36 mouse cellular contexts compared by ENCODE assay signal in genomic region chr8:43176766-43177486, GRCm38 (mm10). TPM values are rescaled to one million over a fixed set of nuclear protein-coding genes. Genes with fewer than 3 reads are reported as not detected.
DNase-seq lines count a peak whose midpoint lies in the region; ATAC-seq and TF ChIP-seq lines count a peak whose summit lies in the region.
"Had no signal": no experiment of that assay in that cellular context is flagged by ENCODE, and none has a peak within 500 bp of the region (broad histone marks: within the 10 kb centered on the region; RNA-seq: fewer than 3 reads in every experiment).

No protein-coding gene starts in this region.

- H3K36me3 ChIP-seq in lung, postnatal 0 days (ENCODE audit: insufficient read depth, low read length): no peaks in the 10 kb centered on the region
- no peaks in the 10 kb centered on the region for H3K36me3 ChIP-seq in midbrain, embryonic 11.5 days (ENCODE audit: control insufficient read depth, insufficient read depth, low read length)
- H3K36me3 ChIP-seq in midbrain, postnatal 0 days (ENCODE audit: insufficient read depth, low read length): no peaks in the 10 kb centered on the region
- H3K36me3 ChIP-seq: embryonic facial prominence, embryonic 10.5 days; embryonic facial prominence, embryonic 13.5 days; forebrain, embryonic 12.5 days; forebrain, embryonic 15.5 days; G1E; heart, embryonic 10.5 days; heart, embryonic 13.5 days; hindbrain, embryonic 12.5 days; hindbrain, embryonic 15.5 days had no signal

- H3K4me2 ChIP-seq in lung, postnatal 0 days (replicated peaks; ENCODE audit: low read depth, low read length): no peak overlapping the region
- H3K4me2 ChIP-seq in midbrain, embryonic 11.5 days: no peak overlapping the region
- no peak overlapping the region for H3K4me2 ChIP-seq in midbrain, postnatal 0 days (ENCODE audit: low read depth, low read length, poor library complexity, severe bottlenecking)
- H3K4me2 ChIP-seq: embryonic facial prominence, embryonic 13.5 days; forebrain, embryonic 12.5 days; forebrain, embryonic 15.5 days; heart, embryonic 13.5 days; hindbrain, embryonic 12.5 days; hindbrain, embryonic 15.5 days had no signal

- no peak overlapping the region for H3K27ac ChIP-seq in lung, postnatal 0 days (ENCODE audit: low read length)
- no peak overlapping the region for H3K27ac ChIP-seq in midbrain, embryonic 11.5 days (ENCODE audit: low read depth, low read length)
- no peak overlapping the region for H3K27ac ChIP-seq in midbrain, postnatal 0 days (ENCODE audit: low read depth, low read length)
- H3K27ac ChIP-seq: embryonic facial prominence, embryonic 10.5 days; embryonic facial prominence, embryonic 13.5 days; forebrain, embryonic 12.5 days; forebrain, embryonic 15.5 days; heart, adult 2 months; heart, embryonic 10.5 days; heart, embryonic 13.5 days; hindbrain, embryonic 12.5 days; hindbrain, embryonic 15.5 days had no signal

- no peaks in the 10 kb centered on the region for H3K27me3 ChIP-seq in lung, postnatal 0 days (replicated peaks; ENCODE audit: insufficient read depth, low read length)
- no peaks in the 10 kb centered on the region for H3K27me3 ChIP-seq in midbrain, embryonic 11.5 days (ENCODE audit: control insufficient read depth, insufficient read depth, low read length)
- no peaks in the 10 kb centered on the region for H3K27me3 ChIP-seq in midbrain, postnatal 0 days (ENCODE audit: insufficient read depth, low read length)
- H3K27me3 ChIP-seq: CH12.LX; embryonic facial prominence, embryonic 13.5 days; forebrain, embryonic 12.5 days; forebrain, embryonic 15.5 days; heart, embryonic 13.5 days; hindbrain, embryonic 12.5 days; hindbrain, embryonic 15.5 days; Patski had no signal

- peak; percentile 10 for DNase-seq in lung, postnatal 0 days (ENCODE audit: low spot score)
- DNase-seq in lung, adult 18-20 months: no peak
- peak; percentile 62 for DNase-seq in midbrain, embryonic 11.5 days (ENCODE audit: low spot score, missing footprints)
- no peak for DNase-seq in midbrain, postnatal 0 days (ENCODE audit: low spot score)
- DNase-seq in R1 (ENCODE audit: low read depth, low spot score): peak; percentile 67
- no peak for DNase-seq in left cerebral cortex, adult 8-10 months (ENCODE audit: low spot score in 2 of 2)
- no peak for DNase-seq in adrenal gland, postnatal 25 days
- DNase-seq: adrenal gland, postnatal 10 days; B cell, adult 2 months; cerebellum, adult 11 months; cerebellum, adult 2 months; cerebellum, adult 9-11 months; cerebellum, postnatal 25 days; gastrocnemius, postnatal 25 days; heart, adult 2 months had no signal

- TF ChIP-seq EP300 in lung, postnatal 0 days (IDR thresholded peaks at IDR 0.05): peak; percentile 74

- peak; percentile 38 for ATAC-seq in lung, postnatal 0 days
- ATAC-seq in midbrain, embryonic 11.5 days (ENCODE audit: low FRiP score): no peak
- no peak for ATAC-seq in midbrain, postnatal 0 days (ENCODE audit: low FRiP score)
- ATAC-seq: forebrain, embryonic 15.5 days; Patski had no signal

- H3K9ac ChIP-seq in lung, postnatal 0 days (replicated peaks; ENCODE audit: low read depth): no peak overlapping the region
- no peak overlapping the region for H3K9ac ChIP-seq in midbrain, embryonic 11.5 days (ENCODE audit: low read length)
- no peak overlapping the region for H3K9ac ChIP-seq in midbrain, postnatal 0 days (replicated peaks; ENCODE audit: low read length, poor library complexity, severe bottlenecking)
- H3K9ac ChIP-seq: embryonic facial prominence, embryonic 13.5 days; forebrain, embryonic 12.5 days; forebrain, embryonic 15.5 days; heart, embryonic 13.5 days; hindbrain, embryonic 12.5 days; hindbrain, embryonic 15.5 days had no signal

- WGBS in lung, postnatal 0 days: 80% methylated on average over 6 of the region's 6 CpGs
- WGBS in midbrain, embryonic 11.5 days: 91% methylated on average over 6 of the region's 6 CpGs
- WGBS in midbrain, postnatal 0 days: 89% methylated on average over 6 of the region's 6 CpGs

- no peak overlapping the region for H3K4me3 ChIP-seq in lung, postnatal 0 days (ENCODE audit: low read depth, low read length)
- H3K4me3 ChIP-seq in midbrain, embryonic 11.5 days (ENCODE audit: low read depth, low read length): no peak overlapping the region
- no peak overlapping the region for H3K4me3 ChIP-seq in midbrain, postnatal 0 days (ENCODE audit: low read depth, low read length)
- H3K4me3 ChIP-seq: embryonic facial prominence, embryonic 10.5 days; embryonic facial prominence, embryonic 13.5 days; erythroblast, embryonic 14.5 days; forebrain, embryonic 12.5 days; forebrain, embryonic 15.5 days; heart, adult 2 months; heart, embryonic 10.5 days; heart, embryonic 13.5 days; hindbrain, embryonic 12.5 days; hindbrain, embryonic 15.5 days had no signal

- no peak for TF ChIP-seq CTCF in lung, postnatal 0 days (IDR thresholded peaks at IDR 0.05)
- TF ChIP-seq CTCF in midbrain, postnatal 0 days (IDR thresholded peaks at IDR 0.05): no peak

- H3K4me1 ChIP-seq in lung, postnatal 0 days (ENCODE audit: insufficient read depth, low read depth, low read length): no peaks in the 10 kb centered on the region
- H3K4me1 ChIP-seq in midbrain, embryonic 11.5 days (ENCODE audit: control insufficient read depth, insufficient read depth, low read length): no peaks in the 10 kb centered on the region
- no peaks in the 10 kb centered on the region for H3K4me1 ChIP-seq in midbrain, postnatal 0 days (ENCODE audit: insufficient read depth, low read length)
- H3K4me1 ChIP-seq: embryonic facial prominence, embryonic 10.5 days; embryonic facial prominence, embryonic 13.5 days; forebrain, embryonic 12.5 days; forebrain, embryonic 15.5 days; heart, embryonic 10.5 days; hindbrain, embryonic 12.5 days; hindbrain, embryonic 15.5 days had no signal

- H3K9me3 ChIP-seq in lung, postnatal 0 days (ENCODE audit: low read length): no peaks in the 10 kb centered on the region
- H3K9me3 ChIP-seq in midbrain, embryonic 11.5 days (ENCODE audit: control insufficient read depth, low read length): no peaks in the 10 kb centered on the region
- H3K9me3 ChIP-seq in midbrain, postnatal 0 days (ENCODE audit: low read length): no peaks in the 10 kb centered on the region
- H3K9me3 ChIP-seq: embryonic facial prominence, embryonic 10.5 days; embryonic facial prominence, embryonic 13.5 days; forebrain, embryonic 12.5 days; forebrain, embryonic 15.5 days; G1E; heart, embryonic 10.5 days; hindbrain, embryonic 12.5 days; hindbrain, embryonic 15.5 days had no signal

RNA-seq across cellular contexts. Expression of gene Triml2, which starts 3.4 kb away (rescaled TPM):
- polyA plus RNA-seq in lung, postnatal 0 days (2015; fragmentation: Nextera tagmentation; extraction: Ambion mirVana): not detected in 2 replicates
- not detected in 2 replicates for polyA plus RNA-seq in midbrain, embryonic 11.5 days (2014; fragmentation: Nextera tagmentation; extraction: Ambion mirVana)
- total RNA-seq in midbrain, postnatal 0 days (2014; rRNA removed): not detected in 2 replicates
- 0.11 and 0.12 TPM in 2 replicates for polyA plus RNA-seq in midbrain, postnatal 0 days (2015; fragmentation: Nextera tagmentation; extraction: Ambion mirVana)
- total RNA-seq in left cerebral cortex, adult 8-10 months (2022): not detected
- total RNA-seq in adrenal gland, postnatal 25 days (2021): not detected in 2 replicates
- total RNA-seq: adrenal gland, adult 18-20 months; adrenal gland, postnatal 10 days; adrenal gland, postnatal 4 days; CH12.LX; common myeloid progenitor, adult 5-6 weeks; gastrocnemius, adult 8-10 months; gastrocnemius, postnatal 25 days; heart, adult 2 months; heart, postnatal 25 days; hematopoietic stem cell, adult 5-6 weeks had no signal
- polyA plus RNA-seq: cerebellum, adult 2 months; embryonic facial prominence, embryonic 10.5 days; embryonic facial prominence, embryonic 13.5 days; erythroblast, embryonic 14.5 days; forebrain, embryonic 12.5 days; forebrain, embryonic 15.5 days; G1E; gonadal fat pad, adult 2 months; heart, adult 2 months; heart, embryonic 10.5 days; heart, embryonic 13.5 days; heart, embryonic 16.5 days; hindbrain, embryonic 12.5 days; hindbrain, embryonic 15.5 days; intestine, embryonic 14.5 days had no signal

RNA-seq across cellular contexts. Expression of gene Triml1, which starts 35.6 kb away (rescaled TPM):
- not detected in 2 replicates for polyA plus RNA-seq in lung, postnatal 0 days (2015; fragmentation: Nextera tagmentation; extraction: Ambion mirVana)
- not detected in 2 replicates for polyA plus RNA-seq in midbrain, embryonic 11.5 days (2014; fragmentation: Nextera tagmentation; extraction: Ambion mirVana)
- not detected in 2 replicates for total RNA-seq in midbrain, postnatal 0 days (2014; rRNA removed)
- polyA plus RNA-seq in midbrain, postnatal 0 days (2015; fragmentation: Nextera tagmentation; extraction: Ambion mirVana): not detected in 2 replicates
- not detected for total RNA-seq in left cerebral cortex, adult 8-10 months (2022)
- total RNA-seq in adrenal gland, postnatal 25 days (2021): not detected in 2 replicates
- total RNA-seq: adrenal gland, adult 18-20 months; adrenal gland, postnatal 10 days; adrenal gland, postnatal 4 days; CH12.LX; common myeloid progenitor, adult 5-6 weeks; gastrocnemius, adult 8-10 months; gastrocnemius, postnatal 25 days; heart, adult 2 months; heart, postnatal 25 days; hematopoietic stem cell, adult 5-6 weeks had no signal
- polyA plus RNA-seq: cerebellum, adult 2 months; embryonic facial prominence, embryonic 10.5 days; embryonic facial prominence, embryonic 13.5 days; erythroblast, embryonic 14.5 days; forebrain, embryonic 12.5 days; forebrain, embryonic 15.5 days; G1E; heart, embryonic 10.5 days; heart, embryonic 13.5 days; heart, embryonic 16.5 days; hindbrain, embryonic 12.5 days; hindbrain, embryonic 15.5 days; intestine, embryonic 14.5 days; Patski had no signal

Comparison
In these comparisons a context has a peak if more than half of its experiments do, and no peak if none do; other contexts are left out.
1. DNase-seq: peak in lung, postnatal 0 days (single experiment), midbrain, embryonic 11.5 days (single experiment) and R1 (single experiment); none in lung, adult 18-20 months (0 of 2), midbrain, postnatal 0 days (single experiment), left cerebral cortex, adult 8-10 months (0 of 2) and adrenal gland, postnatal 25 days (single experiment).